Mouse (Mus musculus): ENCODE results near the gene Hsp90aa1. TPM values are rescaled to one million over a fixed set of nuclear protein-coding genes. Genes with fewer than 3 reads are reported as not detected.

The Hsp90aa1 gene
- polyA plus RNA-seq, 2 experiments: 169 to 633 TPM

DNA sequence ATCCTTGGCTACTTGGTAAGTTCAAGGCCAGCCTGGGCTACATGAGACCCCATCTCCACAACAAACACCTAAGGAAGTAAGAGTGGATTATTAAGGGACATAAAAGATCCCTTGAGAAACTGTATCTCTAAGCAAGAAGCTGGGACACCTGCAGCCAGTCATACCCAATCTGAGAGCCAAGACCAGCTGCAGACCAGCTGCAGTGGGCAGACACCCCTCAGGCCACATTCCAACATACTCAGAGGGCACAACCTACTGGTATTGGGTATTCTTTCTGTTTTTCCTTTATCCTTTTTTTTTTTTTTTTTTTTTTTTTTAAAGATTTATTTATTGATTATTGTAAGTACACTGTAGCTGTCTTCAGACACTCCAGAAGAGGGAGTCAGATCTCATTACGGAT lies 18.9 kb downstream of the Hsp90aa1 start:
- Histone ChIP-seq H3K4me3 (replicated peaks; ENCODE audit: low read length) (no peak overlapping the region), H3K36me3 (ENCODE audit: control insufficient read depth, insufficient read depth, low read length) (peaks cover 6% of the 10 kb centered on the region; the same call in 1 of the 2 replicates), H3K27me3 (ENCODE audit: control insufficient read depth, insufficient read depth, low read length) (no peaks in the 10 kb centered on the region), H3K9me3 (ENCODE audit: control insufficient read depth, low read length) (no peaks in the 10 kb centered on the region), H3K27ac (replicated peaks; ENCODE audit: low read depth, low read length) (no peak overlapping the region), H3K4me1 (ENCODE audit: control insufficient read depth, insufficient read depth, low read length) (no peaks in the 10 kb centered on the region; the same call in 1 of the 2 replicates), H3K4me2 (replicated peaks; ENCODE audit: low read depth, low read length, severe bottlenecking) (no peak overlapping the region), H3K9ac (ENCODE audit: low read depth, low read length, severe bottlenecking) (no peak overlapping the region)
- ATAC-seq (ENCODE audit: low FRiP score, low read depth) (no peak), DNase-seq (ENCODE audit: low spot score) (no peak)
- TF ChIP-seq POLR2A (IDR thresholded peaks at IDR 0.05; ENCODE audit: borderline replicate concordance, extremely low read depth, insufficient read depth, insufficient read length): no peak
- WGBS: no CpG with 5 or more reads among the region's 1 CpGs

DNA sequence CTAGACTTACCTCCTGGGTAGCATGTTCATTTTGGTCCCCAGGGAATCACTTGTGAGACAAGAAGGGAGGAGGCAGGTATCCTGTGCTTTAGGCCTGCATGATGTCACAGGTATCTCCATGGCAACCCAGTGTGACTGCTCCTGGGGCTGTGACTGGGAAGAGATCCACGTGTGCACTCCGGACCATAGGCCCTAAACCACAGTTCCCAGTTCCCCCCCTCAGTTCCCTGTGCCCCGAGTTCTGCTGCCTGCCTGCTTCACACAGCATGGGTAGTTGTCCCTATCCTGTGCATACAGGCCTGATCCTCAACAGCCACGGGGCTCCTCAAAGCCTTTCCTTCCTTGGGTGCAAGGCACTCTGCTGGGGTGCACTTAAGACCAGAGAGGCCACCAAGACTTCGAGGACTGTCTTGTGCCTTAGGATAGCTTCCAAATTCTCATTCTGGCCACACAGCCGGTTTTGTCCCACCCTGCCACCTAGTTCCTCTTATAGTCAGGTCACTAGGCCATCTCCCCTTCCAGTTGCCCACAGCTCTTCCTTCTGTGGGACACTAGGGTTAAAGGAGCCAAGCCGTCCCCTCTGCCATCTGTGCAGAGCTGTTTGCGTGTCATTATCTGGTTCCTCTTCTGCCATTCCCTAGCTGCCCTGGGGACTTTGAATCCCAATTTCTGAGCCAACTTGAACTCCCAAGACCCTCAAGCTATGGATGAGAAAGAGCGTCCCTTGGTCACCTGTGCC lies 19.8 kb downstream of the Hsp90aa1 start, which contains the start of gene 1700001K19Rik:
Gene 1700001K19Rik (minus strand): TSS at position 59 of the 739 bp plus-strand sequence.
- Histone ChIP-seq H3K9ac (ENCODE audit: low read depth, low read length, severe bottlenecking) (no peak within 1 kb of the TSS), H3K9me3 (ENCODE audit: control insufficient read depth, low read length) (no peaks in the 10 kb centered on the region), H3K4me3 (replicated peaks; ENCODE audit: low read length) (no peak within 1 kb of the TSS), H3K4me2 (replicated peaks; ENCODE audit: low read depth, low read length, severe bottlenecking) (no peak within 1 kb of the TSS), H3K27ac (replicated peaks; ENCODE audit: low read depth, low read length) (no peak within 1 kb of the TSS), H3K36me3 (ENCODE audit: control insufficient read depth, insufficient read depth, low read length) (peaks cover 3% of the 10 kb centered on the region; the same call in 1 of the 2 replicates), H3K4me1 (ENCODE audit: control insufficient read depth, insufficient read depth, low read length) (no peaks in the 10 kb centered on the region), H3K27me3 (ENCODE audit: control insufficient read depth, insufficient read depth, low read length) (no peaks in the 10 kb centered on the region)
- TF ChIP-seq POLR2A (IDR thresholded peaks at IDR 0.05; ENCODE audit: borderline replicate concordance, extremely low read depth, insufficient read depth, insufficient read length): no peak
- 78% methylated on average over 9 of the region's 9 CpGs for WGBS
- DNase-seq (ENCODE audit: low spot score) (no peak), ATAC-seq (ENCODE audit: low FRiP score, low read depth) (no peak)

DNA sequence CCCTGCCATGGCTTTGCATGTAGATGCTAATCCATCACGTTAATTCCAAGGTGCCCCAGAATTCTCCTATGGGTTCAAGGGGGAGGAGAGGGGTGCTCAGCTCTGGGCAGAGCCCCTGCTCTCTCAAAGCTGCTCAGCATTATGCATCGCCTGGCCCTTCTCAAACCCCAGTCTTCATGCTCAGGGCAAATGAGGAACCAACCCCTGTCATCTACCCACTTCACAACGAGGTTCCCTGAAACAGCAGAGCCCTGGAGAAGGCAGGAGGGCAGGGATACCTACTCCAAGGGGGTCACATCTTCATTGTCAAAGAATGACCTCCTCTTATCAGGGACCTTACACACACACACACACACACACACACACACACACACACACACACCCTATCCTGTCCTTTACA lies 20.6 kb downstream of the Hsp90aa1 start:
- no peak overlapping the region for H3K4me3 ChIP-seq (replicated peaks; ENCODE audit: low read length)
- H3K27ac ChIP-seq (replicated peaks; ENCODE audit: low read depth, low read length): no peak overlapping the region
- peaks cover 2% of the 10 kb centered on the region; the same call in 1 of the 2 replicates for H3K36me3 ChIP-seq (ENCODE audit: control insufficient read depth, insufficient read depth, low read length)
- H3K27me3 ChIP-seq (ENCODE audit: control insufficient read depth, insufficient read depth, low read length): no peaks in the 10 kb centered on the region
- no peaks in the 10 kb centered on the region for H3K4me1 ChIP-seq (ENCODE audit: control insufficient read depth, insufficient read depth, low read length)
- ATAC-seq (ENCODE audit: low FRiP score, low read depth) (no peak), DNase-seq (ENCODE audit: low spot score) (no peak)
- H3K9me3 ChIP-seq (ENCODE audit: control insufficient read depth, low read length): no peaks in the 10 kb centered on the region
- WGBS: 56% methylated on average over 3 of the region's 3 CpGs
- no peak overlapping the region for H3K4me2 ChIP-seq (replicated peaks; ENCODE audit: low read depth, low read length, severe bottlenecking)
- H3K9ac ChIP-seq (ENCODE audit: low read depth, low read length, severe bottlenecking): no peak overlapping the region
- no peak for TF ChIP-seq POLR2A (IDR thresholded peaks at IDR 0.05; ENCODE audit: borderline replicate concordance, extremely low read depth, insufficient read depth, insufficient read length)

- WGBS: 53% methylated on average over 7 of the region's 7 CpGs
- Histone ChIP-seq H3K9me3 (ENCODE audit: control insufficient read depth, low read length) (no peaks in the 10 kb centered on the region), H3K36me3 (ENCODE audit: control insufficient read depth, insufficient read depth, low read length) (no peaks in the 10 kb centered on the region), H3K4me3 (replicated peaks; ENCODE audit: low read length) (no peak overlapping the region), H3K4me2 (replicated peaks; ENCODE audit: low read depth, low read length, severe bottlenecking) (no peak overlapping the region), H3K27me3 (ENCODE audit: control insufficient read depth, insufficient read depth, low read length) (no peaks in the 10 kb centered on the region), H3K27ac (replicated peaks; ENCODE audit: low read depth, low read length) (no peak overlapping the region), H3K4me1 (ENCODE audit: control insufficient read depth, insufficient read depth, low read length) (no peaks in the 10 kb centered on the region), H3K9ac (ENCODE audit: low read depth, low read length, severe bottlenecking) (no peak overlapping the region)
- TF ChIP-seq POLR2A (IDR thresholded peaks at IDR 0.05; ENCODE audit: borderline replicate concordance, extremely low read depth, insufficient read depth, insufficient read length): no peak
- ATAC-seq (ENCODE audit: low FRiP score, low read depth) (peak; percentile 62; the same call in 1 of the 2 replicates), DNase-seq (ENCODE audit: low spot score) (no peak)
Measured at GRCm38 (mm10) chr12:110681191-110681590, 21.3 kb downstream of the Hsp90aa1 start.

- no peak overlapping the region for H3K4me2 ChIP-seq (replicated peaks; ENCODE audit: low read depth, low read length, severe bottlenecking)
- H3K9me3 ChIP-seq (ENCODE audit: control insufficient read depth, low read length): no peaks in the 10 kb centered on the region
- peaks cover 13% of the 10 kb centered on the region for H3K36me3 ChIP-seq (ENCODE audit: control insufficient read depth, insufficient read depth, low read length)
- no peaks in the 10 kb centered on the region for H3K4me1 ChIP-seq (ENCODE audit: control insufficient read depth, insufficient read depth, low read length)
- no peaks in the 10 kb centered on the region for H3K27me3 ChIP-seq (ENCODE audit: control insufficient read depth, insufficient read depth, low read length)
- no peak for DNase-seq (ENCODE audit: low spot score)
- H3K27ac ChIP-seq (replicated peaks; ENCODE audit: low read depth, low read length): no peak overlapping the region
- TF ChIP-seq POLR2A (IDR thresholded peaks at IDR 0.05; ENCODE audit: borderline replicate concordance, extremely low read depth, insufficient read depth, insufficient read length): no peak
- no peak overlapping the region for H3K9ac ChIP-seq (ENCODE audit: low read depth, low read length, severe bottlenecking)
- WGBS: 50% methylated on average over 5 of the region's 5 CpGs
- ATAC-seq (ENCODE audit: low FRiP score, low read depth): no peak
- no peak overlapping the region for H3K4me3 ChIP-seq (replicated peaks; ENCODE audit: low read length)
Measured at GRCm38 (mm10) chr12:110674243-110674642, 28.3 kb downstream of the Hsp90aa1 start.
